17 mouse cellular contexts compared by ENCODE assay signal in genomic region chrX:143501053-143501695, GRCm38 (mm10). TPM values are rescaled to one million over a fixed set of nuclear protein-coding genes. Genes with fewer than 3 reads are reported as not detected.
A peak's percentile ranks its signal among the peaks of the same experiment; 100 is the strongest.
DNase-seq lines count a peak whose midpoint lies in the region; ATAC-seq and TF ChIP-seq lines count a peak whose summit lies in the region.
"Had no signal": no experiment of that assay in that cellular context is flagged by ENCODE, and none has a peak within 500 bp of the region (broad histone marks: within the 10 kb centered on the region; RNA-seq: fewer than 3 reads in every experiment).

No protein-coding gene starts in this region.

- WGBS in heart, embryonic 16.5 days: 37% methylated on average over 4 of the region's 4 CpGs
- WGBS in heart, embryonic 12.5 days: 56% methylated on average over 4 of the region's 4 CpGs
- WGBS in embryonic facial prominence, embryonic 14.5 days: 55% methylated on average over 4 of the region's 4 CpGs
- WGBS in stomach, postnatal 0 days: 43% methylated on average over 4 of the region's 4 CpGs

- peak overlapping the region; percentile 34 for H3K4me2 ChIP-seq in heart, embryonic 16.5 days (ENCODE audit: low read depth, low read length)
- H3K4me2 ChIP-seq in heart, embryonic 12.5 days: no peak overlapping the region
- H3K4me2 ChIP-seq in embryonic facial prominence, embryonic 14.5 days (ENCODE audit: low read depth, low read length): no peak overlapping the region
- H3K4me2 ChIP-seq in stomach, postnatal 0 days (replicated peaks; ENCODE audit: low read depth): no peak overlapping the region
- H3K4me2 ChIP-seq: hindbrain, embryonic 15.5 days; limb, embryonic 13.5 days; liver, embryonic 15.5 days; midbrain, embryonic 15.5 days had no signal

- TF ChIP-seq EP300 in stomach, postnatal 0 days (optimal IDR thresholded peaks at IDR 0.05): no peak

- no peak for TF ChIP-seq CTCF in stomach, postnatal 0 days (IDR thresholded peaks at IDR 0.05; ENCODE audit: low read depth)

- no peaks in the 10 kb centered on the region for H3K27me3 ChIP-seq in heart, embryonic 16.5 days (ENCODE audit: control insufficient read depth, insufficient read depth, low read length)
- no peaks in the 10 kb centered on the region for H3K27me3 ChIP-seq in heart, embryonic 12.5 days (replicated peaks)
- H3K27me3 ChIP-seq in embryonic facial prominence, embryonic 14.5 days (replicated peaks; ENCODE audit: control insufficient read depth, insufficient read depth, low read length): 0 out of 2 replicates have a peak, but pooled peaks cover 12% of the 10 kb centered on the region
- no peaks in the 10 kb centered on the region for H3K27me3 ChIP-seq in stomach, postnatal 0 days (ENCODE audit: control insufficient read depth, insufficient read depth, low read length)
- H3K27me3 ChIP-seq: liver, embryonic 15.5 days had no signal

- H3K9ac ChIP-seq in heart, embryonic 16.5 days (ENCODE audit: low read length): no peak overlapping the region
- no peak overlapping the region for H3K9ac ChIP-seq in heart, embryonic 12.5 days
- no peak overlapping the region for H3K9ac ChIP-seq in embryonic facial prominence, embryonic 14.5 days (ENCODE audit: low read depth, low read length)
- no peak overlapping the region for H3K9ac ChIP-seq in stomach, postnatal 0 days (ENCODE audit: low read length)
- H3K9ac ChIP-seq: hindbrain, embryonic 15.5 days; limb, embryonic 13.5 days; liver, embryonic 15.5 days; midbrain, embryonic 15.5 days had no signal

- ATAC-seq in heart, embryonic 16.5 days (replicated peaks; ENCODE audit: extremely low read depth, insufficient read depth, low FRiP score): no peak; the same call in 1 of the 2 replicates
- ATAC-seq in heart, embryonic 12.5 days (ENCODE audit: insufficient number of reproducible peaks, low FRiP score): no peak
- 0 out of 2 replicates have a peak, but pooled peaks have one; percentile 37 for ATAC-seq in embryonic facial prominence, embryonic 14.5 days (ENCODE audit: low read depth)
- no peak for ATAC-seq in stomach, postnatal 0 days (ENCODE audit: low FRiP score, low TSS enrichment)
- ATAC-seq: forebrain, embryonic 16.5 days; intestine, embryonic 16.5 days; midbrain, embryonic 15.5 days had no signal

- no peaks in the 10 kb centered on the region for H3K36me3 ChIP-seq in heart, embryonic 16.5 days (ENCODE audit: control insufficient read depth, insufficient read depth)
- H3K36me3 ChIP-seq in heart, embryonic 12.5 days: no peaks in the 10 kb centered on the region
- H3K36me3 ChIP-seq in embryonic facial prominence, embryonic 14.5 days (ENCODE audit: control insufficient read depth, insufficient read depth, low read length): no peaks in the 10 kb centered on the region
- no peaks in the 10 kb centered on the region for H3K36me3 ChIP-seq in stomach, postnatal 0 days (ENCODE audit: control insufficient read depth, insufficient read depth, low read length)
- H3K36me3 ChIP-seq: hindbrain, embryonic 15.5 days; limb, embryonic 13.5 days; liver, embryonic 15.5 days; midbrain, embryonic 15.5 days had no signal

- H3K4me3 ChIP-seq in heart, embryonic 16.5 days (ENCODE audit: low read length): no peak overlapping the region
- H3K4me3 ChIP-seq in heart, embryonic 12.5 days: no peak overlapping the region
- H3K4me3 ChIP-seq in embryonic facial prominence, embryonic 14.5 days (ENCODE audit: low read depth, low read length): no peak overlapping the region
- no peak overlapping the region for H3K4me3 ChIP-seq in stomach, postnatal 0 days (ENCODE audit: low read depth, low read length)
- H3K4me3 ChIP-seq: hindbrain, embryonic 15.5 days; limb, embryonic 13.5 days; liver, embryonic 15.5 days; megakaryocyte, embryonic 14.5 days; midbrain, embryonic 15.5 days had no signal

- no peaks in the 10 kb centered on the region for H3K9me3 ChIP-seq in heart, embryonic 16.5 days (replicated peaks; ENCODE audit: control insufficient read depth, low read length)
- H3K9me3 ChIP-seq in heart, embryonic 12.5 days (replicated peaks): no peaks in the 10 kb centered on the region
- no peaks in the 10 kb centered on the region for H3K9me3 ChIP-seq in embryonic facial prominence, embryonic 14.5 days (ENCODE audit: control insufficient read depth, low read length)
- H3K9me3 ChIP-seq in stomach, postnatal 0 days (ENCODE audit: control insufficient read depth, low read length): no peaks in the 10 kb centered on the region
- H3K9me3 ChIP-seq: hindbrain, embryonic 15.5 days; limb, embryonic 13.5 days; liver, embryonic 15.5 days; megakaryocyte, embryonic 14.5 days; midbrain, embryonic 15.5 days had no signal

- no peaks in the 10 kb centered on the region; the same call in 1 of the 2 replicates for H3K4me1 ChIP-seq in heart, embryonic 16.5 days (ENCODE audit: control insufficient read depth, insufficient read depth, low read length)
- no peaks in the 10 kb centered on the region for H3K4me1 ChIP-seq in heart, embryonic 12.5 days (replicated peaks)
- no peaks in the 10 kb centered on the region for H3K4me1 ChIP-seq in embryonic facial prominence, embryonic 14.5 days (ENCODE audit: control insufficient read depth, insufficient read depth, low read length)
- no peaks in the 10 kb centered on the region for H3K4me1 ChIP-seq in stomach, postnatal 0 days (replicated peaks; ENCODE audit: control insufficient read depth, insufficient read depth)
- H3K4me1 ChIP-seq: hindbrain, embryonic 15.5 days; limb, embryonic 13.5 days; liver, embryonic 15.5 days; megakaryocyte, embryonic 14.5 days; midbrain, embryonic 15.5 days had no signal

- peak overlapping the region; percentile 59 for H3K27ac ChIP-seq in heart, embryonic 16.5 days (ENCODE audit: low read length)
- no peak overlapping the region for H3K27ac ChIP-seq in heart, embryonic 12.5 days (ENCODE audit: poor library complexity, severe bottlenecking)
- H3K27ac ChIP-seq in embryonic facial prominence, embryonic 14.5 days (replicated peaks; ENCODE audit: low read depth, low read length): peak overlapping the region; percentile 72
- H3K27ac ChIP-seq in stomach, postnatal 0 days (replicated peaks): no peak overlapping the region
- H3K27ac ChIP-seq: hindbrain, embryonic 15.5 days; limb, embryonic 13.5 days; liver, embryonic 15.5 days; midbrain, embryonic 15.5 days had no signal

- peak; percentile 3 for DNase-seq in ovary, adult 18-20 months (ENCODE audit: low spot score)
- DNase-seq in ovary, postnatal 14 days (ENCODE audit: low spot score): no peak
- peak; percentile 39 for DNase-seq in embryonic facial prominence, embryonic 14.5 days (ENCODE audit: low spot score)
- DNase-seq in stomach, postnatal 0 days (ENCODE audit: low spot score): no peak
- no peak for DNase-seq in kidney, postnatal 25 days
- DNase-seq: cerebellum, adult 8-10 months; gastrocnemius, postnatal 25 days; right cerebral cortex, postnatal 4 days had no signal

RNA-seq across cellular contexts. Expression of gene Pak3, which starts 17.2 kb away (rescaled TPM):
- polyA plus RNA-seq in heart, embryonic 16.5 days (2015; fragmentation: Nextera tagmentation; extraction: Ambion mirVana): 6.9 and 7.9 TPM in 2 replicates
- polyA plus RNA-seq in heart, embryonic 12.5 days (2016; fragmentation: Nextera tagmentation; extraction: Ambion mirVana): 7.1 and 7.5 TPM in 2 replicates
- polyA plus RNA-seq in embryonic facial prominence, embryonic 14.5 days (2014; fragmentation: Nextera tagmentation; extraction: Ambion mirVana): 24.3 and 29.2 TPM in 2 replicates
- polyA plus RNA-seq in stomach, postnatal 0 days (2015; fragmentation: Nextera tagmentation; extraction: Ambion mirVana): 2.0 TPM in 2 replicates

Comparison
In these comparisons a context has a peak if more than half of its experiments do, and no peak if none do; other contexts are left out.
1. H3K27ac ChIP-seq: peak in heart, embryonic 16.5 days (single experiment) and embryonic facial prominence, embryonic 14.5 days (single experiment); none in heart, embryonic 12.5 days (single experiment) and stomach, postnatal 0 days (single experiment).
2. DNase-seq: peak in ovary, adult 18-20 months (single experiment) and embryonic facial prominence, embryonic 14.5 days (single experiment); none in ovary, postnatal 14 days (single experiment), stomach, postnatal 0 days (single experiment) and kidney, postnatal 25 days (0 of 2).